10 mouse cellular contexts compared by ENCODE assay signal in the genomic region with DNA sequence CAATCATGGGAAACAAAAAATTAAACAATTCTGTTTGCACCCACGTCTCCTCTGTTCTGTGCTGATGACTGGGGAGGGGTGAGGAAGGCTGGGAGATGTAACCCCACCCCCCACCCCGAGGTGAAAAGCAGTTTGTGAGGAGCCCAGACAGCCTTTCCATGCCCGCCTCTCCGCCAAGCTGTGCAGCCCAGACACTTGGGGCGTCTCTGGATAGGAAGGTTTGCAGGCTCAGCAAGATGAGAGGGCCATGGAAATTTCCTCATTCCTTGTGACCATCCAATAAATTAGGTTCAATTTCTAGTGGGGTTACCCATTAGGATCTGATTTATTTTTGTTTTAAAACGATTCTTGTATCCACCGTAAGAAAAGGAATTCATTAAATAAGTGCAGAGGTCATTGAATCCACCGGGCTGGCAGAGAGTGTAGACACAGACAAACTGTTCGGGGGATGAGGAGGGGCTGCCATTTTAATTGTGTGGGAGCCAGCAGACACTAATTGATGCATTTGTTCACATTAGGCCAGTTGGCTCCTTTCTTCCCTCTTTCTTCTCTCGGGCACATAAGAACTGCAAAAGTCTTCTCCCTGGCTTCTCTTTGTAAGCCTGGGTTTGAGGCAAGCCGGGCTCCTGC. TPM values are rescaled to one million over a fixed set of nuclear protein-coding genes. Genes with fewer than 3 reads are reported as not detected.
A peak's percentile ranks its signal among the peaks of the same experiment; 100 is the strongest.
DNase-seq lines count a peak whose midpoint lies in the region; ATAC-seq and TF ChIP-seq lines count a peak whose summit lies in the region.
"Had no signal": no experiment of that assay in that cellular context is flagged by ENCODE, and none has a peak within 500 bp of the region (broad histone marks: within the 10 kb centered on the region; RNA-seq: fewer than 3 reads in every experiment).

No protein-coding gene starts in this region.

- no peak overlapping the region for H3K9ac ChIP-seq in kidney, postnatal 0 days (ENCODE audit: low read depth, low read length)
- no peak overlapping the region; the same call in 1 of the 2 replicates for H3K9ac ChIP-seq in embryonic facial prominence, embryonic 13.5 days
- no peak overlapping the region for H3K9ac ChIP-seq in hindbrain, embryonic 15.5 days

- H3K9me3 ChIP-seq in kidney, postnatal 0 days (replicated peaks; ENCODE audit: low read length) = no peaks in the 10 kb centered on the region
- no peaks in the 10 kb centered on the region for H3K9me3 ChIP-seq in embryonic facial prominence, embryonic 13.5 days
- H3K9me3 ChIP-seq in hindbrain, embryonic 15.5 days = no peaks in the 10 kb centered on the region

- H3K4me1 ChIP-seq in kidney, postnatal 0 days (replicated peaks; ENCODE audit: insufficient read depth, low read length) = peaks cover 15% of the 10 kb centered on the region; the same call in 1 of the 2 replicates
- peaks cover 24% of the 10 kb centered on the region for H3K4me1 ChIP-seq in embryonic facial prominence, embryonic 13.5 days
- peaks cover 23% of the 10 kb centered on the region for H3K4me1 ChIP-seq in hindbrain, embryonic 15.5 days (replicated peaks)

- no peaks in the 10 kb centered on the region for H3K27me3 ChIP-seq in kidney, postnatal 0 days (ENCODE audit: insufficient read depth, low read length)
- H3K27me3 ChIP-seq in embryonic facial prominence, embryonic 13.5 days = peaks cover 15% of the 10 kb centered on the region
- H3K27me3 ChIP-seq in hindbrain, embryonic 15.5 days = no peaks in the 10 kb centered on the region
- no peaks in the 10 kb centered on the region for H3K27me3 ChIP-seq in myocyte (ENCODE audit: control insufficient read depth, insufficient read depth, insufficient read length)

- H3K79me2 ChIP-seq in myocyte (ENCODE audit: control insufficient read depth, insufficient read depth) = no peaks in the 10 kb centered on the region

- H3K36me3 ChIP-seq in kidney, postnatal 0 days (ENCODE audit: insufficient read depth, low read length) = no peaks in the 10 kb centered on the region
- no peaks in the 10 kb centered on the region for H3K36me3 ChIP-seq in embryonic facial prominence, embryonic 13.5 days
- H3K36me3 ChIP-seq in hindbrain, embryonic 15.5 days = no peaks in the 10 kb centered on the region
- no peaks in the 10 kb centered on the region for H3K36me3 ChIP-seq in myocyte (ENCODE audit: control insufficient read depth, insufficient read depth)

- DNase-seq in kidney, postnatal 0 days (ENCODE audit: low spot score) = no peak
- no peak for DNase-seq in kidney, postnatal 25 days
- no peak for DNase-seq in frontal cortex, postnatal 14 days (ENCODE audit: low spot score in 2 of 2)
- DNase-seq in layer of hippocampus, postnatal 14 days (ENCODE audit: low spot score in 2 of 2) = no peak
- no peak for DNase-seq in left cerebral cortex, postnatal 10 days (ENCODE audit: extremely low spot score in 1 of 2, low spot score in 2 of 2)

- no peak for ATAC-seq in kidney, postnatal 0 days (replicated peaks; ENCODE audit: low FRiP score, low read depth)
- no peak for ATAC-seq in embryonic facial prominence, embryonic 13.5 days (ENCODE audit: insufficient number of reproducible peaks, insufficient read depth, low FRiP score, low TSS enrichment, low read depth)
- ATAC-seq in hindbrain, embryonic 15.5 days (ENCODE audit: low FRiP score, low read depth) = peak; percentile 84

- H3ac ChIP-seq in myocyte (ENCODE audit: control insufficient read depth, insufficient read length) = no peak overlapping the region

- 18% methylated on average over 11 of the region's 11 CpGs for WGBS in kidney, postnatal 0 days
- WGBS in embryonic facial prominence, embryonic 13.5 days = 28% methylated on average over 11 of the region's 11 CpGs
- WGBS in hindbrain, embryonic 15.5 days = 13% methylated on average over 11 of the region's 11 CpGs

- H3K4me2 ChIP-seq in kidney, postnatal 0 days (ENCODE audit: low read length) = peak overlapping the region; percentile 30; the same call in 1 of the 2 replicates
- peak overlapping the region; percentile 44 for H3K4me2 ChIP-seq in embryonic facial prominence, embryonic 13.5 days
- H3K4me2 ChIP-seq in hindbrain, embryonic 15.5 days = peak overlapping the region; percentile 31
- H3K4me2 ChIP-seq in myocyte (ENCODE audit: low read depth) = peak overlapping the region; percentile 55

- no peak overlapping the region for H3K4me3 ChIP-seq in kidney, postnatal 0 days (replicated peaks; ENCODE audit: low read depth, low read length)
- H3K4me3 ChIP-seq in embryonic facial prominence, embryonic 13.5 days = no peak overlapping the region
- no peak overlapping the region for H3K4me3 ChIP-seq in hindbrain, embryonic 15.5 days
- no peak overlapping the region for H3K4me3 ChIP-seq in myocyte
- H3K4me3 ChIP-seq: erythroblast, embryonic 14.5 days had no signal

- intact Hi-C loops in left cerebral cortex, postnatal 10 days (cut with DNase I) = no loop called here

- H3K27ac ChIP-seq in kidney, postnatal 0 days = no peak overlapping the region
- peak overlapping the region; percentile 33; the same call in 1 of the 2 replicates for H3K27ac ChIP-seq in embryonic facial prominence, embryonic 13.5 days
- peak overlapping the region; percentile 71 for H3K27ac ChIP-seq in hindbrain, embryonic 15.5 days (replicated peaks)

- no peak for TF ChIP-seq POLR2A in myocyte (IDR thresholded peaks at IDR 0.05; ENCODE audit: insufficient read length, low read depth)

- no peak for TF ChIP-seq CTCF in kidney, postnatal 0 days (IDR thresholded peaks at IDR 0.05; ENCODE audit: low read depth)

TF ChIP-seq in myocyte, 11 proteins besides CTCF, POLR2A, EP300 and RAD21:
- TF ChIP-seq MYOD1 (IDR thresholded peaks at IDR 0.05; ENCODE audit: control insufficient read depth in 1 of 3, insufficient read length in 2 of 3, low read depth in 2 of 3) = no peak
- TF ChIP-seq POLR2AphosphoS2 (IDR thresholded peaks at IDR 0.05; ENCODE audit: insufficient read length, low read depth) = no peak
- no peak for TF ChIP-seq REST (IDR thresholded peaks at IDR 0.05; ENCODE audit: insufficient read depth, insufficient read length)
- TF ChIP-seq TCF12 (IDR thresholded peaks at IDR 0.05; ENCODE audit: insufficient read depth, poor library complexity, severe bottlenecking) = no peak
- no peak for TF ChIP-seq MAX (IDR thresholded peaks at IDR 0.05; ENCODE audit: low read depth)
- no peak for TF ChIP-seq MYOG (IDR thresholded peaks at IDR 0.05; ENCODE audit: control insufficient read depth in 1 of 3, insufficient read depth in 1 of 3, insufficient read length in 2 of 3, low read depth in 2 of 3)
- TF ChIP-seq CEBPB (IDR thresholded peaks at IDR 0.05; ENCODE audit: insufficient read depth, poor library complexity, severe bottlenecking) = no peak
- no peak for TF ChIP-seq TCF3 (IDR thresholded peaks at IDR 0.05; ENCODE audit: insufficient read length, low read depth)
- TF ChIP-seq E2F4 (IDR thresholded peaks at IDR 0.05; ENCODE audit: insufficient read depth) = no peak
- no peak for TF ChIP-seq SRF (IDR thresholded peaks at IDR 0.05; ENCODE audit: control insufficient read depth, insufficient read length, low read depth)
- no peak for TF ChIP-seq USF1 (IDR thresholded peaks at IDR 0.05; ENCODE audit: low read depth)

RNA-seq across cellular contexts. Expression of a gene that starts 57.5 kb away (rescaled TPM):
- polyA plus RNA-seq in kidney, postnatal 0 days (2015; fragmentation: Nextera tagmentation; extraction: Ambion mirVana) = not detected in 2 replicates
- not detected in 2 replicates for polyA plus RNA-seq in embryonic facial prominence, embryonic 13.5 days (2015; fragmentation: Nextera tagmentation; extraction: Ambion mirVana)
- 0.16 and 0.19 TPM in 2 replicates for polyA plus RNA-seq in hindbrain, embryonic 15.5 days (2015; fragmentation: Nextera tagmentation; extraction: Ambion mirVana)
- 0.04 TPM for polyA plus RNA-seq in myocyte (2012; fragmentation: generic; extraction: Trizol)
- total RNA-seq in layer of hippocampus, postnatal 14 days (2021) = 1 to 10 TPM in 1 of 2 experiments, under 1 TPM in 1; 0.76 to 2.5 TPM
- total RNA-seq in left cerebral cortex, postnatal 10 days (2021) = 1 to 10 TPM in 1 of 2 experiments, under 1 TPM in 1; 0.63 to 1.4 TPM
- total RNA-seq: megakaryocyte-erythroid progenitor cell, adult 5-6 weeks had no signal
- polyA plus RNA-seq: erythroblast, embryonic 14.5 days had no signal
